Mouse (Mus musculus) testis, adult 2 months (tissue): ENCODE measurements around the gene Tmem80. TPM values are rescaled to one million over a fixed set of nuclear protein-coding genes. Genes with fewer than 3 reads are reported as not detected.

Source experiments
- H3K27ac ChIP-seq: fragments of 200-500 bp; 2 replicates; pipeline ENCODE4 v1.5.1; 2012; ENCODE audit warnings: low read depth, low read length; ENCODE audit not compliant: control insufficient read depth, insufficient read depth
- H3K27me3 ChIP-seq: fragments of 200-500 bp; 2 replicates; pipeline ENCODE4 v1.6.1; 2012; ENCODE audit warnings: mild to moderate bottlenecking, low read length, moderate library complexity; ENCODE audit not compliant: control insufficient read depth, insufficient read depth
- H3K36me3 ChIP-seq: fragments of 200-500 bp; 2 replicates; pipeline ENCODE4 v1.6.1; 2012; ENCODE audit warnings: mild to moderate bottlenecking, low read length; ENCODE audit not compliant: control insufficient read depth, insufficient read depth
- H3K4me1 ChIP-seq: fragments of 200-500 bp; 2 replicates; pipeline ENCODE4 v1.6.1; 2012; ENCODE audit warnings: low read length; ENCODE audit not compliant: control insufficient read depth, insufficient read depth
- H3K4me3 ChIP-seq: fragments of 200-500 bp; 2 replicates; pipeline ENCODE4 v1.5.1; 2012; ENCODE audit warnings: low read depth, mild to moderate bottlenecking, low read length, moderate library complexity, mixed read lengths; ENCODE audit not compliant: control insufficient read depth
- CTCF ChIP-seq: fragments of 200-500 bp; IDR thresholded peaks from 2 replicates; pipeline ENCODE4 v1.5.1; 2012; ENCODE audit warnings: low read depth, mild to moderate bottlenecking, inconsistent platforms, low read length, moderate library complexity; ENCODE audit not compliant: control insufficient read depth, insufficient read depth, insufficient replicate concordance
- POLR2A ChIP-seq: fragments of 200-500 bp; IDR thresholded peaks from 2 replicates; pipeline ENCODE4 v1.6.1; 2012; ENCODE audit warnings: low read depth, mild to moderate bottlenecking, inconsistent platforms, low read length, moderate library complexity; ENCODE audit not compliant: control insufficient read depth
- polyA plus RNA-seq: library from polyadenylated mRNA; depleted of rRNA; stranded (reverse); fragments of >200 nt; gene quantifications from 2 replicates; pipeline ENCODE4 v1.2.3, GENCODE M21; 2012

Tmem80 gene
- polyA plus RNA-seq, 1 experiment: 42.3 TPM

- Histone ChIP-seq H3K27ac (peak overlapping the region; percentile 59), H3K27me3 (no peaks in the 10 kb centered on the region)
- TF ChIP-seq POLR2A: no peak
- TF ChIP-seq CTCF: no peak
Measured at GRCm38 (mm10) chr7:141293852-141294471, 33.6 kb upstream of the Tmem80 start.

GRCm38 (mm10) chr7:141294479-141294878 lies 33.1 kb upstream of the Tmem80 start:
- no peaks in the 10 kb centered on the region for H3K27me3 ChIP-seq
- H3K4me1 ChIP-seq: peaks cover 9% of the 10 kb centered on the region
- H3K36me3 ChIP-seq: no peaks in the 10 kb centered on the region
- H3K27ac ChIP-seq: no peak overlapping the region
- peak overlapping the region; percentile 41; the same call in 1 of the 2 replicates for H3K4me3 ChIP-seq
- no peak for TF ChIP-seq CTCF
- TF ChIP-seq POLR2A: no peak

More at GRCm38 (mm10) chr7:141293852-141294471, 33.6 kb upstream of the Tmem80 start:
- H3K4me1 ChIP-seq: peaks cover 9% of the 10 kb centered on the region
- H3K4me3 ChIP-seq: peak overlapping the region; percentile 41
- H3K36me3 ChIP-seq: no peaks in the 10 kb centered on the region

- peaks cover 2% of the 10 kb centered on the region; the same call in 1 of the 2 replicates for H3K36me3 ChIP-seq
- H3K27me3 ChIP-seq: no peaks in the 10 kb centered on the region
- H3K27ac ChIP-seq: no peak overlapping the region
- no peak overlapping the region for H3K4me3 ChIP-seq
- TF ChIP-seq POLR2A (no peak), CTCF (no peak)
- peaks cover 9% of the 10 kb centered on the region for H3K4me1 ChIP-seq
Measured at GRCm38 (mm10) chr7:141297926-141298650, 29.5 kb upstream of the Tmem80 start.

GRCm38 (mm10) chr7:141299175-141299574 lies 28.4 kb upstream of the Tmem80 start:
- Histone ChIP-seq H3K4me3 (no peak overlapping the region), H3K36me3 (peaks cover 2% of the 10 kb centered on the region; the same call in 1 of the 2 replicates), H3K4me1 (peaks cover under 1% of the 10 kb centered on the region; the same call in 1 of the 2 replicates), H3K27me3 (no peaks in the 10 kb centered on the region), H3K27ac (no peak overlapping the region)
- TF ChIP-seq POLR2A (no peak), CTCF (no peak)

- no peaks in the 10 kb centered on the region for H3K4me1 ChIP-seq
- H3K36me3 ChIP-seq: peaks cover 2% of the 10 kb centered on the region; the same call in 1 of the 2 replicates
- no peaks in the 10 kb centered on the region for H3K27me3 ChIP-seq
- no peak overlapping the region for H3K4me3 ChIP-seq
- TF ChIP-seq POLR2A (no peak), CTCF (no peak)
- H3K27ac ChIP-seq: no peak overlapping the region
Measured at GRCm38 (mm10) chr7:141301386-141301785, 26.2 kb upstream of the Tmem80 start.

GRCm38 (mm10) chr7:141302702-141303268 lies 24.8 kb upstream of the Tmem80 start:
- H3K4me1 ChIP-seq: no peaks in the 10 kb centered on the region
- TF ChIP-seq POLR2A (no peak), CTCF (no peak)
- H3K27me3 ChIP-seq: no peaks in the 10 kb centered on the region
- H3K4me3 ChIP-seq: no peak overlapping the region
- H3K27ac ChIP-seq: no peak overlapping the region
- H3K36me3 ChIP-seq: peaks cover 2% of the 10 kb centered on the region; the same call in 1 of the 2 replicates

- peaks cover 3% of the 10 kb centered on the region for H3K4me1 ChIP-seq
- H3K27ac ChIP-seq: no peak overlapping the region
- TF ChIP-seq POLR2A (no peak), CTCF (no peak)
- H3K4me3 ChIP-seq: no peak overlapping the region
- H3K27me3 ChIP-seq: no peaks in the 10 kb centered on the region
- peaks cover 2% of the 10 kb centered on the region; the same call in 1 of the 2 replicates for H3K36me3 ChIP-seq
Measured at GRCm38 (mm10) chr7:141304537-141304936, 23.0 kb upstream of the Tmem80 start.
